Mouse (Mus musculus) leukemia stem cell, adult 10-12 weeks (primary cell): ENCODE data around the gene Lrrn3. TPM values are rescaled to one million over a fixed set of nuclear protein-coding genes. Genes with fewer than 3 reads are reported as not detected.

Experiments used
- polyA plus RNA-seq: library from polyadenylated mRNA; stranded (reverse); fragments of >175 nt; gene quantifications from 2 replicates; pipeline ENCODE4 v1.2.3, GENCODE M21; 2012; ENCODE audit warnings: low replicate concordance

The Lrrn3 gene
- not detected in 2 replicates for polyA plus RNA-seq

GRCm38 (mm10) chr12:41486331-41486730 lies at the start of gene Lrrn3:
Gene Lrrn3 (minus strand): TSS chr12:41486431.

